Mouse (Mus musculus) forebrain, embryonic 14.5 days (tissue): ENCODE data around the gene Alpl. TPM values are rescaled to one million over a fixed set of nuclear protein-coding genes. Genes with fewer than 3 reads are reported as not detected.

ENCODE experiments used
- polyA plus RNA-seq: library from polyadenylated mRNA; unstranded; fragments of >200 nt; fragmentation: Nextera tagmentation; extraction: Ambion mirVana; gene quantifications from 2 replicates; pipeline ENCODE4 v1.2.1, GENCODE M21; 2014

Gene Alpl
- polyA plus RNA-seq, 1 experiment from 2014 or later: 7.7 TPM

Other genes with a start within 250 kb of the Alpl start
- not detected in 2 replicates for gene Ldlrad2, start 221.8 kb downstream of the Alpl start, polyA plus RNA-seq
- 52.4 and 68.4 TPM in 2 replicates for gene Usp48, start 202.6 kb downstream of the Alpl start, polyA plus RNA-seq
- 25.5 and 32.7 TPM in 2 replicates for gene Rap1gap, start 131.7 kb downstream of the Alpl start, polyA plus RNA-seq
- 9.1 and 12.0 TPM in 2 replicates for gene Ece1, start 65.9 kb upstream of the Alpl start, polyA plus RNA-seq
- gene Eif4g3, start 196.6 kb upstream of the Alpl start, polyA plus RNA-seq: 31.6 and 42.2 TPM in 2 replicates